Mouse (Mus musculus): Measurements from ENCODE around the gene Kirrel. TPM values are rescaled to one million over a fixed set of nuclear protein-coding genes. Genes with fewer than 3 reads are reported as not detected.
"Not testable (repeated sequence)": the region's sequence is repeated elsewhere in the genome, so short reads cannot be mapped to it uniquely, and the experiment has no call there.

Kirrel gene
- total RNA-seq, 2 experiments from 2014 or later: 2.6 to 3.5 TPM

GRCm38 (mm10) chr3:87140284-87140683 lies 34.3 kb downstream of the Kirrel start:
- DNase-seq (ENCODE audit: low spot score in 2 of 2): no peak

- DNase-seq (ENCODE audit: low spot score in 2 of 2): no peak
These were observed 37.8 kb downstream of the Kirrel start for GRCm38 (mm10) chr3:87136782-87137181.

- no peak for DNase-seq (ENCODE audit: low spot score in 2 of 2)
These were observed 39.6 kb downstream of the Kirrel start for GRCm38 (mm10) chr3:87134951-87135350.

- DNase-seq (ENCODE audit: low spot score in 2 of 2): no peak
These were observed 42.7 kb downstream of the Kirrel start for GRCm38 (mm10) chr3:87131694-87132347.

GRCm38 (mm10) chr3:87130933-87131332 lies 43.6 kb downstream of the Kirrel start:
- DNase-seq (ENCODE audit: low spot score in 2 of 2): no peak

GRCm38 (mm10) chr3:87123795-87124194 lies 50.8 kb downstream of the Kirrel start:
- no peak for DNase-seq (ENCODE audit: low spot score in 2 of 2)

GRCm38 (mm10) chr3:87118214-87118613 lies 56.3 kb downstream of the Kirrel start:
- no peak for DNase-seq (ENCODE audit: low spot score in 2 of 2)

GRCm38 (mm10) chr3:87117632-87118031 lies 56.9 kb downstream of the Kirrel start:
- DNase-seq (ENCODE audit: low spot score in 2 of 2): no peak

GRCm38 (mm10) chr3:87115726-87116540 lies 58.6 kb downstream of the Kirrel start:
- no peak for DNase-seq (ENCODE audit: low spot score in 2 of 2)

GRCm38 (mm10) chr3:87115271-87115670 lies 59.3 kb downstream of the Kirrel start:
- DNase-seq (ENCODE audit: low spot score in 2 of 2): no peak

GRCm38 (mm10) chr3:87114801-87115200 lies 59.7 kb downstream of the Kirrel start:
- no peak for DNase-seq (ENCODE audit: low spot score in 2 of 2)

GRCm38 (mm10) chr3:87113881-87114280 lies 60.7 kb downstream of the Kirrel start:
- not testable (repeated sequence) for DNase-seq (ENCODE audit: low spot score in 2 of 2)

- no peak for DNase-seq (ENCODE audit: low spot score in 2 of 2)
These were observed 62.3 kb downstream of the Kirrel start for GRCm38 (mm10) chr3:87112264-87112663.

GRCm38 (mm10) chr3:87104856-87105255 lies 69.7 kb downstream of the Kirrel start:
- DNase-seq (ENCODE audit: low spot score in 2 of 2): no peak

- no peak for DNase-seq (ENCODE audit: low spot score in 2 of 2)
These were observed 72.2 kb downstream of the Kirrel start for GRCm38 (mm10) chr3:87102346-87102745.

- DNase-seq (ENCODE audit: low spot score in 2 of 2): no peak
These were observed 73.6 kb downstream of the Kirrel start for GRCm38 (mm10) chr3:87100911-87101310.

- peak; percentile 47 to 76 for DNase-seq (ENCODE audit: low spot score in 2 of 2)
These were observed 76.3 kb downstream of the Kirrel start for GRCm38 (mm10) chr3:87097969-87098946.

GRCm38 (mm10) chr3:87097205-87097604 lies 77.3 kb downstream of the Kirrel start:
- no peak for DNase-seq (ENCODE audit: low spot score in 2 of 2)

- DNase-seq (ENCODE audit: low spot score in 2 of 2): no peak
These were observed 80.8 kb downstream of the Kirrel start for GRCm38 (mm10) chr3:87093718-87094117.

- peak; percentile 22 to 85 for DNase-seq (ENCODE audit: low spot score in 2 of 2)
These were observed 84.6 kb downstream of the Kirrel start for GRCm38 (mm10) chr3:87089694-87090565.
